Mouse (Mus musculus) embryonic fibroblast, embryonic 13.5 days (primary cell): ENCODE data around the gene Slc25a16.

Experiments
- CTCF ChIP-seq: IDR thresholded peaks from 2 replicates; pipeline ENCODE4 v1.5.1; 2011; ENCODE audit warnings: mild to moderate bottlenecking, control low read depth, low read length, moderate library complexity, borderline replicate concordance; ENCODE audit not compliant: insufficient read depth
- POLR2A ChIP-seq: IDR thresholded peaks from 2 replicates; pipeline ENCODE4 v1.6.1; 2011; ENCODE audit warnings: low read depth, mild to moderate bottlenecking, control low read depth, low read length, moderate library complexity

DNA sequence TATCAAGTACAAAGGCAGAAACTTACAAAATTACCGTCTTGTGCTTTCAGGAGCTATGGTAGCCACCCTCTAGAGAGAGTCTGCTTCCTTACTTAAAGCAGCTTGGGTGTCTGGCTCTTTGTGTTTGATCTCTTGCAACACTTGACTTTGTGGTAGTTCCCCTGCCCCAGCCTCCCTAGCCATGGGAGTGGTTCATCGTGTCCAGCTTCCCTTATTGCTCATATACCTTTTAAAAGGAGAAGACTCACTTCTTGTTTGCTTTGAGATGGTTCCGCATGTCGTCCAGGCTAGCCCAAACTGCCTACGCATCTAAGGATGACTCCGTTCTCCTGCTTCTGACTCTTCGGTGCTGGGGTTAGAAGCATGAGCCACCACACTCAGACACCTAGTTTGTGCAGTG, 28.1 kb downstream of the Slc25a16 start:
- TF ChIP-seq CTCF: no peak
- no peak for TF ChIP-seq POLR2A
